Mouse (Mus musculus) forebrain, embryonic 13.5 days (tissue): ENCODE measurements around the gene Cela2a. TPM values are rescaled to one million over a fixed set of nuclear protein-coding genes. Genes with fewer than 3 reads are reported as not detected.

Source experiments
- ATAC-seq: fragments of 200-750 bp; cut with Nextera tagmentation; 2 replicates; pipeline ENCODE4 v1.8.0; 2017
- H3K27ac ChIP-seq: fragments of 300-500 bp; sonication (generic); 2 replicates; pipeline ENCODE4 v1.5.1; 2015; ENCODE audit warnings: inconsistent platforms, mild to moderate bottlenecking, moderate library complexity
- H3K27me3 ChIP-seq: fragments of 300-500 bp; sonication (generic); 2 replicates; pipeline ENCODE4 v1.6.1; 2015; ENCODE audit warnings: mild to moderate bottlenecking, inconsistent platforms
- H3K36me3 ChIP-seq: fragments of 300-500 bp; sonication (generic); 2 replicates; pipeline ENCODE4 v1.6.1; 2015; ENCODE audit warnings: mild to moderate bottlenecking, inconsistent platforms; ENCODE audit not compliant: poor library complexity, severe bottlenecking
- H3K4me1 ChIP-seq: fragments of 300-500 bp; sonication (generic); 2 replicates; pipeline ENCODE4 v1.6.1; 2015; ENCODE audit warnings: inconsistent platforms
- H3K4me2 ChIP-seq: fragments of 300-500 bp; sonication (generic); 2 replicates; pipeline ENCODE4 v1.6.1; 2015; ENCODE audit warnings: inconsistent platforms, mild to moderate bottlenecking, moderate library complexity
- H3K4me3 ChIP-seq: fragments of 300-500 bp; sonication (generic); 2 replicates; pipeline ENCODE4 v1.5.1; 2015; ENCODE audit warnings: mild to moderate bottlenecking, inconsistent platforms
- H3K9ac ChIP-seq: fragments of 300-500 bp; sonication (generic); 2 replicates; pipeline ENCODE4 v1.6.1; 2015; ENCODE audit warnings: mild to moderate bottlenecking, inconsistent platforms
- H3K9me3 ChIP-seq: fragments of 300-500 bp; sonication (generic); replicated peaks from 2 replicates; pipeline ENCODE4 v1.6.1; 2016; ENCODE audit warnings: inconsistent platforms
- WGBS: fragments of 180-500 bp; shearing (Covaris S2); methylation state at CpG from one replicate; pipeline ENCODE4 v1.1.7; 2015; 5-methylcytosine and 5-hydroxymethylcytosine counted together
- polyA plus RNA-seq: library from polyadenylated mRNA; unstranded; fragments of >200 nt; fragmentation: Nextera tagmentation; extraction: Ambion mirVana; gene quantifications from 2 replicates; pipeline ENCODE4 v1.2.1, GENCODE M21; 2015

The Cela2a gene
- polyA plus RNA-seq, 1 experiment from 2014 or later: 0.15 TPM

DNA sequence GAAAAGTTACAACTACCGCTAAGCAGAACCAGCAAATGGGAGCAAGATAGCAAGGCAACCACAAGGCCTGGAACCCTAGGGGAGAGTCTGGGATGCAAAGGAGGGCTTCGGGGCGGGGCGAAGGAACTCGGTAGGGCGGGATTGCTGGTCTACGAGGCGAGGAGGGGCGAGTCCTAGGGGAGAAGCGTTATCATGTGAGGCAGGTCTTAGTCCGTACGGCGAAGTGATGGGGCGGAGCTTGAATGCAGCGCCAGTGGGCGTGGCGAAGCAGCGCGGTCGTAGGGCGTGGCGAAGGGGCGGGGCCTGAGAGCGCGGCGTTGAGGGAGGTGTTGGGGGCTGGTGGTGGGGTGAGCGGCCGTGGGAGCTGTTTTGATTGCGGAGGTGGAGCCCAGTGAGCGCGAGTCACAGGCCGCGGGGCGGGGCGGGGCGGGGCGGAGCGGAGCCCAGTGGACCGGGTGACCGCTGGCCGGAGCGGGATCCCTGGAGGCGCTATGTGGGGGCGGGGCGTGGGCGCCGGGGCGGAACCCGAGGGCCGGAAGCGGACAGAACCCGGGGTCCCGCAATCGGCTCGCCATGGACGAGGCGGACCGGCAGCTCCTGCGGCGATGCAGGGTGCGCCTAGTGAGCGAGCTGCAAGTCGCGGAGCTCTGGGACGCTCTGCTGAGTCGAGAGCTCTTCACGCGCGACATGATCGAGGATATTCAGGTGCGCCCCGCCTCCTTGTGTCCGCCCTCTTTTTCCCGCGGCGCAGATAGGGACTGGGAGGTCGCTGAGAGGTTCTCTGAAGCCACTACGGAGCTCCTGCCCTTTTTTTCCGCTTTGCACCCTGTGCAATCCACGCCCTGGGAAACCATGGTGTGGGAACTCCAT, 32.4 kb downstream of the Cela2a start, which contains the start of gene Casp9:
TSS of gene Casp9 (plus strand) at position 331 of the 870 bp plus-strand sequence.
- H3K27ac ChIP-seq: peak within 1 kb of the TSS; percentile 86
- H3K4me1 ChIP-seq: peaks cover 29% of the 10 kb centered on the region
- H3K27me3 ChIP-seq: no peaks in the 10 kb centered on the region
- peak within 1 kb of the TSS; percentile 63 for H3K4me3 ChIP-seq
- peak within 1 kb of the TSS; percentile 79 for H3K9ac ChIP-seq
- ATAC-seq: peak; percentile 75
- under 1% methylated on average over 75 of the region's 80 CpGs for WGBS
- H3K36me3 ChIP-seq: peaks cover 21% of the 10 kb centered on the region
- H3K4me2 ChIP-seq: peak within 1 kb of the TSS; percentile 70
- H3K9me3 ChIP-seq: 0 out of 2 replicates have a peak, but pooled peaks cover 4% of the 10 kb centered on the region

DNA sequence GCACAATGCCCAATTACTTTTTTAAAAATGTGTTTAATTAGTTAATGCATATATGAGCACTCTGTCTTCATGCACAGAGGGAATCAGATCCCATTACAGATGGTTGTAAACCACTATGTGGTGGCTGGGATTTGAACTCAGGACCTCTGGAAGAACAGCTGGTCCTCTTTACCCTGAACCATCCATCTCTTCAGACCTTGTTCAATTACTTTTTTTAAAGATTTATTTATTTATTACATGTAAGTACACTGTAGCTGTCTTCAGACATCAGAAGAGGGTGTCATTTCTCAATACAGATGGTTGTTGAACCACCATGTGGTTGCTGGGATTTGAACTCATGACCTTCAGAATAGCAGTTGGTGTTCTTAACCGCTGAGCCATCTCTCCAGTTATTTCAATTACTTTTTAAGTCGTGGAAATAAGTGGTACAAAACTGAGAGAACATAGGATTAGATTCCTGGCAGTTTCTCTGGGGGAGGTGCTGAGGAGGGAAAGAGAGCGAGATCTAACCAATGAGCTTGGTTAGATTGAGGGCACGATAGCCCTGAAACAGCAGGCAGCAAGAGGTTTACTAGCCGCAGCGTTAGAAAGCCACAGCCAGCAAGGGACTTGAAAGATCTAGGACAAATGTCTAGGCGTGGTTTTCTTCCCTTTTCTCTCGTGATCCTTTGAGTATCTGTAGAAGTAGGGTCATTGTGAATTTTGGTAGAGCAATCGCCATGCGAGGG, 33.2 kb downstream of the Cela2a start:
- Histone ChIP-seq H3K4me2 (peak overlapping the region; percentile 70), H3K4me1 (peaks cover 29% of the 10 kb centered on the region), H3K27me3 (no peaks in the 10 kb centered on the region), H3K27ac (peak overlapping the region; percentile 86), H3K4me3 (peak overlapping the region; percentile 63), H3K9ac (0 out of 2 replicates have a peak overlapping the region, but pooled peaks have one; percentile 79), H3K9me3 (0 out of 2 replicates have a peak, but pooled peaks cover 1% of the 10 kb centered on the region), H3K36me3 (peaks cover 16% of the 10 kb centered on the region)
- WGBS: 13% methylated on average over 10 of the region's 10 CpGs
- no peak for ATAC-seq

DNA sequence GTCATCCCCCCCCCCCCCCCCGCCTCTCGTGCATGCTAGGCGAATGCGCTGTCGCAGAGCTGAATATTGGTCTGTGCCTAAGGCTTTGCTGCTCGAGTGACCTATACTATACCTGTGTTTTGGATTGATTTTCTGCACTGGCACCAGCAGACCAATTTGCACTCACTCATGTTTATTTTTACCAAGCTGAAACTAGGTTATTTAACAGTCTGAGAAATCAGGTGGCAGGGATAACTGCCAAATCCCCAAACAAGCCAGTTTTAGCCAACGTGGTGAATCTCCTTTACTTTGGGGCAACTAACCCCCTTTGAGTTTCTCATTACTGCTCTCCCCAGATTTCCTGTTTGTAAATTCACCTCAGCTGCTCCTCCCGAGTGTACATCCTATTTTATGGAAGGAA, 34.0 kb downstream of the Cela2a start:
- no peak for ATAC-seq
- Histone ChIP-seq H3K27ac (no peak overlapping the region), H3K27me3 (no peaks in the 10 kb centered on the region), H3K9ac (no peak overlapping the region), H3K4me2 (no peak overlapping the region), H3K4me3 (no peak overlapping the region), H3K9me3 (no peaks in the 10 kb centered on the region), H3K4me1 (peaks cover 29% of the 10 kb centered on the region), H3K36me3 (peaks cover 16% of the 10 kb centered on the region; the same call in 1 of the 2 replicates)
- WGBS: 91% methylated on average over 8 of the region's 8 CpGs

DNA sequence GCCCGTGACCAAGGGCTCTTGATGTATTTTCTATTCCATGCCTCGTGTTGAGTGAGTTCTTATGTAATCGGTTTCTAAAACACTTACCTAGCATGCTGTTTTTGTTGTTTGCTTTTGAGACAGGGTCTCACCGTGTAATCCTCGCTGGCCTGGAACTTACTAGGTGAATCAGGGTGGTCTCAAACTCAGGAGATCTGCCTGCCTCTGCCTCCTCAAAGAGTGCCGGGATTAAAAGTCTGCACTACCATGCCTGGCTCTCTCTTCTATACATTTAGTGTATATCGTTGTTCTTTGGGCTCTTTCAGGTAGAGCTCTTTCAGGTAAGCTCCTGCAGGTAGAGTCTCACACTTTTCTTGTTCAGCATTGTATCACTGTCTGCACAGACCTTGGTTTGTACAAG, 34.5 kb downstream of the Cela2a start:
- H3K4me1 ChIP-seq: peaks cover 29% of the 10 kb centered on the region
- peaks cover 13% of the 10 kb centered on the region; the same call in 1 of the 2 replicates for H3K36me3 ChIP-seq
- H3K4me3 ChIP-seq: no peak overlapping the region
- no peak overlapping the region for H3K9ac ChIP-seq
- ATAC-seq: no peak
- H3K9me3 ChIP-seq: no peaks in the 10 kb centered on the region
- H3K27me3 ChIP-seq: no peaks in the 10 kb centered on the region
- H3K27ac ChIP-seq: no peak overlapping the region
- H3K4me2 ChIP-seq: no peak overlapping the region
- WGBS: 89% methylated on average over 7 of the region's 7 CpGs

DNA sequence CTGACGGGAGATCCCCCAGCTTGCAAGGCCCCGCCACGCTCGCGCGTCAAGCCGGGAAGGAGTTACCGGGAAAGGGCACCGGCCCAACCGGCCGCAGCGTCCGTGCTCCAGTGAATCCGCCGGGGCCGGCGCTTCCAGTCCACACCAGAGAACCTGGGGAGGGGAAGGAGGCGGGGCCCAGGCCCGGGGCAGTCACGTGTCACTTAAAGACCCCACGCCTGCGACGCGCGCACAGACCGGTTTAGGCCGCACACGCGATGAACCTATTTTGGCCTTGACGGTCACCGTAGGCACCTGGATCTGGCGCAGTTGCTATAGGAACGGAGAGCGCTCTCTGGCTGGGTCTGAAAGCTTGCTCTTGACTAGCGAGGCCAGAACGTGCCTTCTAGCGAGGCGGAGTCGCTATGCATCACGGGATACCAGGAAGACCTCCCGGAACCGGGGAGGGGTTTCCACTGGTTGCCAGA, 35.4 kb downstream of the Cela2a start, which contains the start of gene Dnajc16:
TSS of gene Dnajc16 (minus strand) at position 408 of the 467 bp plus-strand sequence.
- Histone ChIP-seq H3K4me3 (peak within 1 kb of the TSS; percentile 95), H3K4me2 (peak within 1 kb of the TSS; percentile 83), H3K27ac (peak within 1 kb of the TSS; percentile 57), H3K9ac (peak within 1 kb of the TSS; percentile 98), H3K36me3 (peaks cover 18% of the 10 kb centered on the region), H3K9me3 (no peaks in the 10 kb centered on the region), H3K27me3 (no peaks in the 10 kb centered on the region), H3K4me1 (peaks cover 28% of the 10 kb centered on the region)
- 1% methylated on average over 42 of the region's 42 CpGs for WGBS
- ATAC-seq: peak; percentile 95

DNA sequence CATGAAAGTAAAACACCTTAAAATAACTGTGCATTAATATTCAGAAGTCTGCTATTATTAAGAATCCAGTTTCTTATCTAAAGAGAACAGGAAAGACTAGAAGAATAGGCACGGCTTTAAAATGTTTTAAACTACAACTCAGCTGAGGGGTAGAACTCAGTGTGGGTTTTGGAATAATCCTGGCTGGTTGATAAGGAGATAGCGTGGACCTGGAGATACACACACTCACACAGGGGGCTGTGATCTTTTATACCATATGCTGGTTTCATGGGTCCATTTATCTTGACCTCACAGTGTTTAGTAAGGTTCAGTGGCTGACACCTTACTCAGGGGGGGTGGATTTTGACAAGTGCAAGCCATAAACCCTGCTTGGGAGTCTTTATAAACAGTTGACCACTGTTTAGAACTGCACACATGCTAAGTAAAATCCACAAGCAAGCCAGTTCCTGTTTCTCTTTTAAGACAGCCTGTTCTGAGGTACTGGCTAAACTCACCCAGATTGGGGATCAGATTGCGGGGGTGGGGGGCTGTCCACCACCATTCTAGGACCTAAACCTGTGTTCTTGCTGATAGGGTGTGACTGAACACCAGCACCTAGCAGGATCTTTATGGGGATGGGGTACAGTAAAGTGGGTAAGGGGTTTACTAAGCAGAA, 36.3 kb downstream of the Cela2a start:
- Histone ChIP-seq H3K4me3 (peak overlapping the region; percentile 95), H3K9ac (peak overlapping the region; percentile 98), H3K4me2 (peak overlapping the region; percentile 83), H3K27ac (no peak overlapping the region), H3K9me3 (no peaks in the 10 kb centered on the region), H3K27me3 (no peaks in the 10 kb centered on the region), H3K4me1 (peaks cover 19% of the 10 kb centered on the region), H3K36me3 (peaks cover 26% of the 10 kb centered on the region)
- no peak for ATAC-seq
- WGBS: 57% methylated on average over 3 of the region's 3 CpGs

DNA sequence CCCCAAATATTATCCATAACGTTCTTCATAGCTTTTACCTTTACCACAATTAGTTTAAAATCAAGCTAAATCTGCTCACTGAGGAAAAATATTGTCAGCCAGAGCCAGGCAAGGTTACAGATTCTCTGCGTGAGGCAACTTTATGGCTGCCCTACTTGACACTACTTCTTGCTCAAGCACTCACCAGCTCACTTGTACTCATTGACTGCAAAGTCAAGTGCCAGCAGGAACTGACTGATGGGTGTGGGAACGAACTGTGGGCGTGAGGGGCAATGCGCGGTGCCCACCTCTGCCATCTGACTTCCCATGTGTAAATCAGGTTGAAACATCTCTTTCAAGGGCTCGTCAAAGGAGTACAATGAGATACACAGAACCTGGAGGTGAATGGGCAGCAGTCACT, 38.5 kb downstream of the Cela2a start:
- no peak overlapping the region for H3K4me2 ChIP-seq
- no peak overlapping the region for H3K4me3 ChIP-seq
- H3K9me3 ChIP-seq: no peaks in the 10 kb centered on the region
- H3K27ac ChIP-seq: no peak overlapping the region
- H3K9ac ChIP-seq: peak overlapping the region; percentile 37; the same call in 1 of the 2 replicates
- WGBS: 93% methylated on average over 7 of the region's 7 CpGs
- H3K36me3 ChIP-seq: peaks cover 48% of the 10 kb centered on the region
- H3K4me1 ChIP-seq: peaks cover 9% of the 10 kb centered on the region
- H3K27me3 ChIP-seq: no peaks in the 10 kb centered on the region
- no peak for ATAC-seq

DNA sequence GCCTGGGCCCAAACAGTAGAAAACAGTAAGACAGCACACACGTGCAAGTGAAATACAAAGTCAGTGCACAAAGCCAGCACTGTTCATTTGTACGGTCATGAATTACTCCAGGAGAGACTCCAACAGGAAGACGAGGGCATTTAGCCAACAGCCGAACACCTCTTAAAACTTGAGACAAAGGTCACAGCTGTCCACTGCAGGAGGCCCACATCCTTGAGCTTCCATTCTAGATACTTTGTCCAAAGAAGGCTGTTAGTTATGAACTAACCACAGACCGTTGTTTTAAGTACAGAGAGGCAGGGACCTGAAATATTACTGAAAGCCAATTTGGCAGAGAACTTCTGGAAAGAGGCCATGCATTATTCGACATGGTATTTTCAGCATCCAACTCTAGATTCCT, 38.9 kb downstream of the Cela2a start:
- 82% methylated on average over 6 of the region's 6 CpGs for WGBS
- no peak overlapping the region for H3K4me2 ChIP-seq
- no peak for ATAC-seq
- H3K4me3 ChIP-seq: no peak overlapping the region
- H3K27me3 ChIP-seq: no peaks in the 10 kb centered on the region
- H3K27ac ChIP-seq: no peak overlapping the region
- no peak overlapping the region for H3K9ac ChIP-seq
- H3K36me3 ChIP-seq: peaks cover 52% of the 10 kb centered on the region
- no peaks in the 10 kb centered on the region for H3K9me3 ChIP-seq
- H3K4me1 ChIP-seq: peaks cover 9% of the 10 kb centered on the region

DNA sequence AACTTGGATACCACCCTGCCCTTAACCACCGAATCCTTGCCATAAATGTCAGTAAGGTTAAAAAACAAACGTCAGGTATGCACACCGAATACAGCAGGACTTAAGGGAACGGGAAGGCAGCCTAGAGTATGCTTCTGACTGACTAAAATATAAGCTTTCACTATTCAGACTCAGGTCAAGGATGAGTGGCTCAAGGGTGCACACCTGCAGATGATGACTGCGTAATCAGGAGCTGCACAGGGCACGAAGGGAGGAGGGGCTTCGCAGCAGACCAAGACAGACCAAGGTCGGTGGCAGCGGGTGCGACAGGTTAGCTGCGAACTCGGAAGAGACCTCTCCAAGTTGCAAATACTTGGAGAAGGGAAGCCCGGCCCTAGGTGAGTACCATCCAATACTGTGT, 39.8 kb downstream of the Cela2a start:
- no peak overlapping the region for H3K9ac ChIP-seq
- peaks cover 9% of the 10 kb centered on the region for H3K4me1 ChIP-seq
- no peak for ATAC-seq
- H3K9me3 ChIP-seq: no peaks in the 10 kb centered on the region
- 93% methylated on average over 13 of the region's 13 CpGs for WGBS
- H3K36me3 ChIP-seq: peaks cover 61% of the 10 kb centered on the region
- H3K27me3 ChIP-seq: no peaks in the 10 kb centered on the region
- H3K4me2 ChIP-seq: no peak overlapping the region
- H3K4me3 ChIP-seq: no peak overlapping the region
- no peak overlapping the region for H3K27ac ChIP-seq

DNA sequence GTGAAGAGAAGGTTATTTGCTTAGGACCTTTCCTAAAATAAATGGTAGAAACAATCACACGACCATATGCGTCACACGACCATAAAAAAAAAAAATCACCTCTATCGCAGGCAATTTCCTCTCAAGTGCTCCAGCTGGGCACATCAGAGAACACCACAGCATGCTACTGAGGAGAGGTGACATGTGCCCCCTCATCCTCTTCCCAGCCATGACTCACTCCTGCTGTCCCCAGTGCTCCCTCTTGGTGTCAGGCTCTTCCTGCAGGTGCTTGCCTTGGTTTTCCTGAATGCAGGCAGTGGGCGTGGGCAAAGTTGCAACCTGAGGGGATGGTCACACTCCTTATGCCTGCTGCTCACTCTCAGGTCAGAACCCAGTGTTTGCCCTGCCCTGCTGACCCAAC, 41.1 kb downstream of the Cela2a start:
- Histone ChIP-seq H3K27ac (no peak overlapping the region), H3K36me3 (peaks cover 74% of the 10 kb centered on the region), H3K9ac (no peak overlapping the region), H3K4me2 (no peak overlapping the region), H3K9me3 (no peaks in the 10 kb centered on the region), H3K4me1 (peaks cover 6% of the 10 kb centered on the region), H3K4me3 (no peak overlapping the region), H3K27me3 (no peaks in the 10 kb centered on the region)
- ATAC-seq: no peak
- 87% methylated on average over 5 of the region's 5 CpGs for WGBS

DNA sequence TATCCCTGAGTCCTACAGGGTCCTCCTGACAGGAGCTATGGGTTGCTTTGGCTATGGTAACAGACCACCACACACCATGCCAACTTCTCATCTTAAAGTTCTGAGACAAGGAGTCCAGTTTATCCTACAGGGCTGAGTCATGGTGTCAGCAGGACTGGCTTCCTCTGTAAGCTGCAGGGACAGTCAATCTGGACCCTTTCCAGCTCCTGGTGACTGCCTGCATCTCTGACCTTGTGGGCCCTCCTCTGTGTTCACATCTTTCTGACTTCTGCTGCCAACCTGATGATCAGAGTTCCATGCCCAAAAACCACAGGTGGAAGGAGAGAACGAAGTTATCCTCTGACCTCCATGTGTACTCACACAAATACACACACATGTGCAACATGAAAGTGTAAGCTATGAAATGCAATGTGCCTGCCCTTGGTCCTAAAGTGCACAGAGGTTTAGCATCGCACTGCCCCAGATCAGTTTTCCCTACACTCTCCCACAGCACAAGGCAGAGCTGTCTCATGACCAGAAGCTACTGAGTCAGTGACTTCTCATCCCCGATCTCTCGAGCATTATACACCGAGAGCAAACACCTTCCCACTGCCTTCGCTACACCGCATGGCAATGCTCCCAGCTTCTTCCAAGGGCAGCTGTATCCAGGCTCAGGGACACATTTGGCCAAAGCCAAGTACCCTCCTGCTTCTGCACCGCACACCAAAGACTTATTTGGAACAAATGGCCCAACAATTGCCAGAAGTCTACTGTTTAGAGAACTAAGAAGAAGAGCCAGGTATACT, 44.6 kb downstream of the Cela2a start:
- ATAC-seq: no peak
- Histone ChIP-seq H3K4me3 (no peak overlapping the region), H3K36me3 (peaks cover 92% of the 10 kb centered on the region), H3K9me3 (no peaks in the 10 kb centered on the region), H3K27me3 (no peaks in the 10 kb centered on the region), H3K9ac (no peak overlapping the region), H3K4me2 (no peak overlapping the region), H3K4me1 (no peaks in the 10 kb centered on the region), H3K27ac (no peak overlapping the region)
- WGBS: 95% methylated on average over 8 of the region's 8 CpGs
